12 mouse cellular contexts compared by ENCODE assay signal in the genomic region with DNA sequence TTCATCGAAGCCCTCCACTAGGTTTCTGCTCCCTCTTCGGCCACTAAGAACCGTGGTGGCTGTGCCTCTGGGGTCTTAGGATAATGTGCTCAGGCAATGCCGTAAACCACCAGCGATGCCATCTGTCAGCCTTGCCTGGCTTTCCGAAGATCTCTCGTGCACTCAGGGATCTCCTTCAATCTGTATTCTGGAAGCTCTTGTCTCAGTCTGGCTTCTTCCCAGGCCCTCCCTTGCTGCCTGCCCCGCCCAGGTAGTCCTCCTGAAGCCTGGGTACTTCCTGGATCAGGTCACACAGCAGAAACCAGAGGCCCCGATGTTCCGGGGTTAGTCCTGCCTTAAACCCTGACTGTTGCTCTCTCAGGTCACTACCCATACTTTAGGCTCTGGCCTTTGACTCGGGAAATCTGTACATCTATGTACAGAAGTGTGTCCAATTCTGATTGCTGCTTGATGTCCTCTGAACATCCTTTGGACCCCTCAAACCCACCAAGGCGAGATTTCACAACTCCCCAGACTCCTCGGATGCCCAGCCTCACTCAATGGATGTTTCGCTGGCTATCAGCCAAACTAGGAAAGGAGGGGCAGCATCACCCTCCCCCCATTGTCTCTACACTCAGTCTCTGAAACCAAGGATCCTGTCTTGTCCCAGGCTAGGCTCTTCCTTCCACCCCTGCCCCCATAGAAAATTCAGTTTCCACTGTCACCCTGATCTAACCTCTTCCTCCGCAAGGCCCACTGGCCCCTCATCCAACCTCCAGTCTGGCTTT. TPM values are rescaled to one million over a fixed set of nuclear protein-coding genes. Genes with fewer than 3 reads are reported as not detected.
DNase-seq lines count a peak whose midpoint lies in the region; ATAC-seq and TF ChIP-seq lines count a peak whose summit lies in the region.
"Had no signal": no experiment of that assay in that cellular context is flagged by ENCODE, and none has a peak within 500 bp of the region (broad histone marks: within the 10 kb centered on the region; RNA-seq: fewer than 3 reads in every experiment).

No protein-coding gene starts in this region.

- no peaks in the 10 kb centered on the region for H3K9me3 ChIP-seq in heart, embryonic 16.5 days (replicated peaks; ENCODE audit: control insufficient read depth, low read length)
- no peaks in the 10 kb centered on the region for H3K9me3 ChIP-seq in limb, embryonic 13.5 days
- H3K9me3 ChIP-seq: liver, embryonic 15.5 days had no signal

- H3K4me2 ChIP-seq in heart, embryonic 16.5 days (ENCODE audit: low read depth, low read length): no peak overlapping the region
- H3K4me2 ChIP-seq in limb, embryonic 13.5 days (replicated peaks): no peak overlapping the region
- H3K4me2 ChIP-seq: liver, embryonic 15.5 days had no signal

- TF ChIP-seq CTCF in testis, adult 2 months (IDR thresholded peaks at IDR 0.05; ENCODE audit: control insufficient read depth, insufficient read depth, insufficient replicate concordance, low read depth, low read length): no peak

- peak overlapping the region; percentile 2; the same call in 1 of the 2 replicates for H3K9ac ChIP-seq in heart, embryonic 16.5 days (ENCODE audit: low read length)
- 0 out of 2 replicates have a peak overlapping the region, but pooled peaks have one; percentile 13 for H3K9ac ChIP-seq in limb, embryonic 13.5 days
- H3K9ac ChIP-seq: liver, embryonic 15.5 days had no signal

- H3K4me1 ChIP-seq in heart, embryonic 16.5 days (ENCODE audit: control insufficient read depth, insufficient read depth, low read length): peaks cover 34% of the 10 kb centered on the region
- peaks cover 16% of the 10 kb centered on the region for H3K4me1 ChIP-seq in testis, adult 2 months (ENCODE audit: control insufficient read depth, insufficient read depth, low read length)
- H3K4me1 ChIP-seq in limb, embryonic 13.5 days: peaks cover 18% of the 10 kb centered on the region

- H3K36me3 ChIP-seq in heart, embryonic 16.5 days (ENCODE audit: control insufficient read depth, insufficient read depth): no peaks in the 10 kb centered on the region
- no peaks in the 10 kb centered on the region for H3K36me3 ChIP-seq in testis, adult 2 months (ENCODE audit: control insufficient read depth, insufficient read depth, low read length)
- no peaks in the 10 kb centered on the region for H3K36me3 ChIP-seq in limb, embryonic 13.5 days
- H3K36me3 ChIP-seq: liver, embryonic 15.5 days had no signal

- H3K27ac ChIP-seq in heart, embryonic 16.5 days (ENCODE audit: low read length): no peak overlapping the region
- H3K27ac ChIP-seq in testis, adult 2 months (ENCODE audit: control insufficient read depth, insufficient read depth, low read depth, low read length): peak overlapping the region; percentile 45
- H3K27ac ChIP-seq in limb, embryonic 13.5 days: no peak overlapping the region
- H3K27ac ChIP-seq: heart, adult 2 months; liver, embryonic 15.5 days had no signal

- 58% methylated on average over 15 of the region's 15 CpGs for WGBS in heart, embryonic 16.5 days
- WGBS in limb, embryonic 13.5 days: 62% methylated on average over 15 of the region's 15 CpGs

- intact Hi-C loops in heart, postnatal 14 days (cut with DNase I): no loop called here
- intact Hi-C loops in left cerebral cortex, postnatal 36 days (cut with DNase I): no loop called here

- no peak overlapping the region for H3K4me3 ChIP-seq in heart, embryonic 16.5 days (ENCODE audit: low read length)
- H3K4me3 ChIP-seq in testis, adult 2 months (ENCODE audit: control insufficient read depth, low read depth, low read length): no peak overlapping the region
- H3K4me3 ChIP-seq in limb, embryonic 13.5 days: no peak overlapping the region
- H3K4me3 ChIP-seq: heart, adult 2 months; liver, embryonic 15.5 days had no signal

- no peak for TF ChIP-seq POLR2A in testis, adult 2 months (IDR thresholded peaks at IDR 0.05; ENCODE audit: control insufficient read depth, low read depth, low read length)

- no peaks in the 10 kb centered on the region for H3K27me3 ChIP-seq in heart, embryonic 16.5 days (ENCODE audit: control insufficient read depth, insufficient read depth, low read length)
- no peaks in the 10 kb centered on the region for H3K27me3 ChIP-seq in testis, adult 2 months (ENCODE audit: control insufficient read depth, insufficient read depth, low read length)
- H3K27me3 ChIP-seq in limb, embryonic 13.5 days: no peaks in the 10 kb centered on the region

- ATAC-seq in heart, embryonic 16.5 days (replicated peaks; ENCODE audit: extremely low read depth, insufficient read depth, low FRiP score): no peak
- no peak for ATAC-seq in limb, embryonic 13.5 days (ENCODE audit: low FRiP score, low read depth)

- no peak for DNase-seq in heart, postnatal 14 days
- no peak for DNase-seq in testis, postnatal 14 days (ENCODE audit: low spot score)
- DNase-seq in testis, postnatal 10 days (ENCODE audit: low spot score): peak; percentile 62
- DNase-seq in left cerebral cortex, postnatal 36 days (ENCODE audit: low spot score in 2 of 2): no peak
- DNase-seq in embryo, embryonic 10 days (ENCODE audit: low spot score): no peak
- DNase-seq: adrenal gland, adult 8-10 months; heart, adult 2 months; layer of hippocampus, adult 9-11 months had no signal

RNA-seq across cellular contexts. Expression of gene Marcksl1, which starts 4.4 kb away (rescaled TPM):
- 262 and 287 TPM in 2 replicates for polyA plus RNA-seq in heart, embryonic 16.5 days (2015; fragmentation: Nextera tagmentation; extraction: Ambion mirVana)
- total RNA-seq in heart, postnatal 14 days (2021): 10 to 100 TPM; 13.6 to 23.8 TPM
- polyA plus RNA-seq in testis, adult 2 months (2012; rRNA removed): 55.6 and 69.9 TPM in 2 replicates
- 957 and 1,008 TPM in 2 replicates for polyA plus RNA-seq in limb, embryonic 13.5 days (2015; fragmentation: Nextera tagmentation; extraction: Ambion mirVana)
- total RNA-seq in left cerebral cortex, postnatal 36 days (2021): 100 to 1,000 TPM; 150 to 174 TPM

RNA-seq across cellular contexts. Expression of gene Fam229a, which starts 18.0 kb away (rescaled TPM):
- polyA plus RNA-seq in heart, embryonic 16.5 days (2015; fragmentation: Nextera tagmentation; extraction: Ambion mirVana): not detected in 2 replicates
- total RNA-seq in heart, postnatal 14 days (2021): not detected
- polyA plus RNA-seq in testis, adult 2 months (2012; rRNA removed): 945 and 1,232 TPM in 2 replicates
- not detected in 2 replicates for polyA plus RNA-seq in limb, embryonic 13.5 days (2015; fragmentation: Nextera tagmentation; extraction: Ambion mirVana)
- total RNA-seq in left cerebral cortex, postnatal 36 days (2021): not detected
- polyA plus RNA-seq: heart, adult 2 months had no signal

RNA-seq across cellular contexts. Expression of gene Tssk3, which starts 18.2 kb away (rescaled TPM):
- not detected in 2 replicates for polyA plus RNA-seq in heart, embryonic 16.5 days (2015; fragmentation: Nextera tagmentation; extraction: Ambion mirVana)
- not detected for total RNA-seq in heart, postnatal 14 days (2021)
- polyA plus RNA-seq in testis, adult 2 months (2012; rRNA removed): 252 and 267 TPM in 2 replicates
- polyA plus RNA-seq in limb, embryonic 13.5 days (2015; fragmentation: Nextera tagmentation; extraction: Ambion mirVana): not detected in 2 replicates
- total RNA-seq in left cerebral cortex, postnatal 36 days (2021): under 1 TPM; 0.42 to 0.52 TPM
- total RNA-seq: adrenal gland, adult 8-10 months; heart, adult 2 months had no signal

RNA-seq across cellular contexts. Expression of gene Hdac1, which starts 33.5 kb away (rescaled TPM):
- polyA plus RNA-seq in heart, embryonic 16.5 days (2015; fragmentation: Nextera tagmentation; extraction: Ambion mirVana): 123 and 139 TPM in 2 replicates
- total RNA-seq in heart, postnatal 14 days (2021): 10 to 100 TPM; 23.9 to 24.2 TPM
- polyA plus RNA-seq in testis, adult 2 months (2012; rRNA removed): 123 and 132 TPM in 2 replicates
- 244 and 251 TPM in 2 replicates for polyA plus RNA-seq in limb, embryonic 13.5 days (2015; fragmentation: Nextera tagmentation; extraction: Ambion mirVana)
- 10 to 100 TPM; 27.0 to 27.4 TPM for total RNA-seq in left cerebral cortex, postnatal 36 days (2021)

RNA-seq across cellular contexts. Expression of gene Bsdc1, which starts 47.6 kb away (rescaled TPM):
- 25.0 and 26.2 TPM in 2 replicates for polyA plus RNA-seq in heart, embryonic 16.5 days (2015; fragmentation: Nextera tagmentation; extraction: Ambion mirVana)
- 10 to 100 TPM; 39.6 to 43.9 TPM for total RNA-seq in heart, postnatal 14 days (2021)
- 35.5 and 38.2 TPM in 2 replicates for polyA plus RNA-seq in testis, adult 2 months (2012; rRNA removed)
- 27.9 and 30.3 TPM in 2 replicates for polyA plus RNA-seq in limb, embryonic 13.5 days (2015; fragmentation: Nextera tagmentation; extraction: Ambion mirVana)
- total RNA-seq in left cerebral cortex, postnatal 36 days (2021): 10 to 100 TPM; 56.3 to 62.4 TPM

Comparison
In these comparisons a context has a peak if more than half of its experiments do, and no peak if none do; other contexts are left out.
1. RNA of gene Fam229a, which starts 18.0 kb away (polyA plus RNA-seq): 945 to 1,232 TPM in testis, adult 2 months; not detected in heart, embryonic 16.5 days and not detected in limb, embryonic 13.5 days; every median in the first group is over 100 times any median in the second.
2. RNA of gene Tssk3, which starts 18.2 kb away (polyA plus RNA-seq): 252 to 267 TPM in testis, adult 2 months; not detected in heart, embryonic 16.5 days and not detected in limb, embryonic 13.5 days; every median in the first group is over 100 times any median in the second.